Mouse (Mus musculus): ENCODE measurements around the gene Flt1.
"Not testable (repeated sequence)": the region's sequence is repeated elsewhere in the genome, so short reads cannot be mapped to it uniquely, and the experiment has no call there.

Flt1 gene

GRCm38 (mm10) chr5:147614659-147615058 is 111.2 kb downstream of the Flt1 start:
- DNase-seq (ENCODE audit: low spot score): no peak

- DNase-seq (ENCODE audit: low spot score): not testable (repeated sequence)
Observed at GRCm38 (mm10) chr5:147611348-147611747, 114.5 kb downstream of the Flt1 start.

- no peak for DNase-seq (ENCODE audit: low spot score)
Observed at GRCm38 (mm10) chr5:147607256-147607975, 118.4 kb downstream of the Flt1 start.

GRCm38 (mm10) chr5:147606751-147607150 is 119.1 kb downstream of the Flt1 start:
- no peak for DNase-seq (ENCODE audit: low spot score)

- DNase-seq (ENCODE audit: low spot score): no peak
Observed at GRCm38 (mm10) chr5:147601460-147602360, 124.1 kb downstream of the Flt1 start.

GRCm38 (mm10) chr5:147597825-147598224 is 128.0 kb downstream of the Flt1 start:
- no peak for DNase-seq (ENCODE audit: low spot score)

GRCm38 (mm10) chr5:147589814-147590213 is 136.0 kb downstream of the Flt1 start:
- no peak for DNase-seq (ENCODE audit: low spot score)

- DNase-seq (ENCODE audit: low spot score): no peak
Observed at GRCm38 (mm10) chr5:147585070-147585469, 140.7 kb downstream of the Flt1 start.

GRCm38 (mm10) chr5:147584648-147585047 is 141.2 kb downstream of the Flt1 start:
- no peak for DNase-seq (ENCODE audit: low spot score)

GRCm38 (mm10) chr5:147583702-147584298 is 142.0 kb downstream of the Flt1 start:
- no peak for DNase-seq (ENCODE audit: low spot score)

- DNase-seq (ENCODE audit: low spot score): no peak
Observed at GRCm38 (mm10) chr5:147580181-147580580, 145.6 kb downstream of the Flt1 start.

GRCm38 (mm10) chr5:147579691-147580090 is 146.1 kb downstream of the Flt1 start:
- no peak for DNase-seq (ENCODE audit: low spot score)

- no peak for DNase-seq (ENCODE audit: low spot score)
Observed at GRCm38 (mm10) chr5:147579148-147579547, 146.7 kb downstream of the Flt1 start.

GRCm38 (mm10) chr5:147577003-147577402 is 148.8 kb downstream of the Flt1 start:
- no peak for DNase-seq (ENCODE audit: low spot score)

- no peak for DNase-seq (ENCODE audit: low spot score)
Observed at GRCm38 (mm10) chr5:147574517-147574916, 151.3 kb downstream of the Flt1 start.

GRCm38 (mm10) chr5:147573555-147573954 is 152.3 kb downstream of the Flt1 start:
- no peak for DNase-seq (ENCODE audit: low spot score)

GRCm38 (mm10) chr5:147572695-147573094 is 153.1 kb downstream of the Flt1 start:
- DNase-seq (ENCODE audit: low spot score): no peak

GRCm38 (mm10) chr5:147566335-147566734 is 159.5 kb downstream of the Flt1 start:
- DNase-seq (ENCODE audit: low spot score): no peak

GRCm38 (mm10) chr5:147565444-147565843 is 160.4 kb downstream of the Flt1 start:
- no peak for DNase-seq (ENCODE audit: low spot score)

GRCm38 (mm10) chr5:147564140-147564590 is 161.6 kb downstream of the Flt1 start:
- no peak for DNase-seq (ENCODE audit: low spot score)

GRCm38 (mm10) chr5:147563511-147564139 is 162.2 kb downstream of the Flt1 start:
- DNase-seq (ENCODE audit: low spot score): no peak

GRCm38 (mm10) chr5:147557641-147558040 is 168.2 kb downstream of the Flt1 start:
- not testable (repeated sequence) for DNase-seq (ENCODE audit: low spot score)
